Mouse (Mus musculus): ENCODE results near the gene Ctso. TPM values are rescaled to one million over a fixed set of nuclear protein-coding genes. Genes with fewer than 3 reads are reported as not detected.

Ctso gene
- polyA plus RNA-seq, 1 experiment from 2014 or later: 11.2 TPM

DNA sequence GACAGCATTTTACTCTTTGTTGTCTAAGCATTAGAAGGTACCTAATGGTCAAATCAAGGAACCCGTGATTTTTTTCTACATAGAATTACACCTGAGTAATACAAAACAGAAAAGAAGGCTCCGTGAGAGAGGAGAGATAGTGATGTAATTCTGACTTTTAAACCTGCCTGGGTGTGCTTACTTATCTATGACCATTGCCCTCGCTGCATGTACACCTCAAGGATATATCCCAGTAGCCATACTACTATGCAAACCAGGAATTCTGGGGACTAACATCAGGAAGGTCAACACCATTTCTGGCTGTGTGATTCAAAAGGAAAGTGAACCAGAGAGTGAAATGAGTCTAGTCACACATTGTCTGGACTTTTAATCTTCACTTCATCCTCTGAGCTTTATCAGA, 9.9 kb downstream of the Ctso start:
- Histone ChIP-seq H3K36me3 (ENCODE audit: control insufficient read depth, insufficient read depth, low read length) (no peaks in the 10 kb centered on the region), H3K4me3 (ENCODE audit: low read depth, low read length) (no peak overlapping the region), H3K27me3 (ENCODE audit: control insufficient read depth, insufficient read depth, low read length) (no peaks in the 10 kb centered on the region), H3K9me3 (ENCODE audit: control insufficient read depth, low read length) (no peaks in the 10 kb centered on the region), H3K4me1 (replicated peaks; ENCODE audit: control insufficient read depth, insufficient read depth, low read length) (no peaks in the 10 kb centered on the region), H3K9ac (ENCODE audit: low read depth, low read length) (no peak overlapping the region), H3K4me2 (replicated peaks; ENCODE audit: low read depth, low read length) (no peak overlapping the region), H3K27ac (ENCODE audit: low read depth, low read length) (no peak overlapping the region)
- no peak for ATAC-seq (ENCODE audit: low FRiP score)
- 87% methylated on average over 3 of the region's 3 CpGs for WGBS
- DNase-seq (ENCODE audit: low spot score): no peak

DNA sequence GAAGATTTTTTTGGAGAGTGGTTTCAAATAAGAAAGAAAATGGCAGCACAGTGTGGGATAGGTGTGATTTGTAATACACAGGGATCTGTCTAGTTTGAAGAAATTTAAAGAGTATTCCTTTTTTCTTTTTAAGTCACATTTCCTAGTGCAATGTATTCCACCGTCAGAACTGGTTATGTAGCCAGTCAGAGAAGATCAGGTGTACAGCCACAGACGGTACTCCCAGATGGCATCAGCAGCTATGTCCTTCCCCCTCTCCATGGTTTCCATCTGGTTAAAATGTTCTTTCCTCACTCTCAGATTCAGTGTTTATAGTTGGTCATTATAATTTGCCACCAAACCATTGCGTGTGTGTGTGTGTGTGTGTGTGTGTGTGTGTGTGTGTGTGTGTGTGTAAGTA, 10.7 kb downstream of the Ctso start:
- H3K36me3 ChIP-seq (ENCODE audit: control insufficient read depth, insufficient read depth, low read length): no peaks in the 10 kb centered on the region
- H3K4me3 ChIP-seq (ENCODE audit: low read depth, low read length): no peak overlapping the region
- no peaks in the 10 kb centered on the region for H3K4me1 ChIP-seq (replicated peaks; ENCODE audit: control insufficient read depth, insufficient read depth, low read length)
- H3K27me3 ChIP-seq (ENCODE audit: control insufficient read depth, insufficient read depth, low read length): no peaks in the 10 kb centered on the region
- H3K27ac ChIP-seq (ENCODE audit: low read depth, low read length): no peak overlapping the region
- H3K9me3 ChIP-seq (ENCODE audit: control insufficient read depth, low read length): no peaks in the 10 kb centered on the region
- ATAC-seq (ENCODE audit: low FRiP score) (no peak), DNase-seq (ENCODE audit: low spot score) (no peak)
- H3K9ac ChIP-seq (ENCODE audit: low read depth, low read length): no peak overlapping the region
- no peak overlapping the region for H3K4me2 ChIP-seq (replicated peaks; ENCODE audit: low read depth, low read length)
- WGBS: 91% methylated on average over 3 of the region's 3 CpGs

GRCm38 (mm10) chr3:81944851-81945393, 12.5 kb downstream of the Ctso start:
- Histone ChIP-seq H3K27me3 (ENCODE audit: control insufficient read depth, insufficient read depth, low read length) (no peaks in the 10 kb centered on the region), H3K4me1 (replicated peaks; ENCODE audit: control insufficient read depth, insufficient read depth, low read length) (no peaks in the 10 kb centered on the region), H3K4me2 (replicated peaks; ENCODE audit: low read depth, low read length) (no peak overlapping the region), H3K36me3 (ENCODE audit: control insufficient read depth, insufficient read depth, low read length) (no peaks in the 10 kb centered on the region), H3K27ac (ENCODE audit: low read depth, low read length) (no peak overlapping the region), H3K9ac (ENCODE audit: low read depth, low read length) (no peak overlapping the region), H3K9me3 (ENCODE audit: control insufficient read depth, low read length) (no peaks in the 10 kb centered on the region), H3K4me3 (ENCODE audit: low read depth, low read length) (no peak overlapping the region)
- 90% methylated on average over 7 of the region's 7 CpGs for WGBS
- no peak for ATAC-seq (ENCODE audit: low FRiP score)
- DNase-seq (ENCODE audit: low spot score): no peak

DNA sequence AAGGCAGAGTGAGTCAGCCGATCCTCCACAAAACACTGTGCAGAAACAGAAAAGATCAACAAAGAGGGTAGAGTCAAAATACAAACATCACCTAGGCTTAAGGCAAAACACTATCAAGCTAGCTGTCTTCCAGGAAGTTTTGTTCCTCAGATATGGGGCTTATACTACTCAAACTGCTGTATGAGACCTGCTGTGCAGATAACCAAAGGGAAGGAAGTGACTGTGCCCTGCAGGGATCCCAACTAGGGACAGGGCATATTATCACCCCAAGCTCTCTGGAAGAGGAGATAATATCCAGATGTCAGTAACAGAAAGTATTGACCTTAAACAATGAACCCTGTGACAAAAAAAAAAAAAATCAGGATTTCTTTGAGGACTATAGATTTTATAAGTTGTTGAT, 16.6 kb downstream of the Ctso start:
- no peaks in the 10 kb centered on the region for H3K9me3 ChIP-seq (ENCODE audit: control insufficient read depth, low read length)
- WGBS: 87% methylated on average over 1 of the region's 1 CpGs
- no peak overlapping the region for H3K4me2 ChIP-seq (replicated peaks; ENCODE audit: low read depth, low read length)
- no peaks in the 10 kb centered on the region for H3K4me1 ChIP-seq (replicated peaks; ENCODE audit: control insufficient read depth, insufficient read depth, low read length)
- no peak overlapping the region for H3K4me3 ChIP-seq (ENCODE audit: low read depth, low read length)
- no peaks in the 10 kb centered on the region for H3K36me3 ChIP-seq (ENCODE audit: control insufficient read depth, insufficient read depth, low read length)
- ATAC-seq (ENCODE audit: low FRiP score) (no peak), DNase-seq (ENCODE audit: low spot score) (no peak)
- H3K9ac ChIP-seq (ENCODE audit: low read depth, low read length): no peak overlapping the region
- no peak overlapping the region for H3K27ac ChIP-seq (ENCODE audit: low read depth, low read length)
- no peaks in the 10 kb centered on the region for H3K27me3 ChIP-seq (ENCODE audit: control insufficient read depth, insufficient read depth, low read length)

DNA sequence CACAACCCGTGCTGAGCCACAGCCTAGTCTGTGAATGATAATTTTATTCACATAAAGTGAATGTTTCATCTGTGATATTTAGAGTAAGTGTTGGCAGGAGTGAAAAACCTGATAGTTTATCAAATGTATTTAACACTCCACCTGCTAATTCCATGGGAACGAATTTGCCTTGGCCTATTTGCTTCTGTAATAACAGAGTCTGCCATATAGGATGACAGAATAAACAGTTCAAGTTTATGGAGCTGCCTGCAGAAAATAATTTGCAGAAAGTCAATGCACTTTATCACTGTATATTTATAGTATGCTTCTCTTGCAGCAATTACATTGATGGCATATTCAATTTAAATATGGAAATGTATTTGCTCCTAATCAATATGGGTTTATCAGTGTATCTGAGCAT, 19.4 kb downstream of the Ctso start:
- no peak overlapping the region for H3K4me2 ChIP-seq (replicated peaks; ENCODE audit: low read depth, low read length)
- ATAC-seq (ENCODE audit: low FRiP score) (no peak), DNase-seq (ENCODE audit: low spot score) (no peak)
- H3K9me3 ChIP-seq (ENCODE audit: control insufficient read depth, low read length): no peaks in the 10 kb centered on the region
- no peaks in the 10 kb centered on the region for H3K36me3 ChIP-seq (ENCODE audit: control insufficient read depth, insufficient read depth, low read length)
- no peaks in the 10 kb centered on the region for H3K4me1 ChIP-seq (replicated peaks; ENCODE audit: control insufficient read depth, insufficient read depth, low read length)
- no peak overlapping the region for H3K4me3 ChIP-seq (ENCODE audit: low read depth, low read length)
- no peak overlapping the region for H3K9ac ChIP-seq (ENCODE audit: low read depth, low read length)
- 83% methylated on average over 2 of the region's 2 CpGs for WGBS
- no peak overlapping the region for H3K27ac ChIP-seq (ENCODE audit: low read depth, low read length)
- no peaks in the 10 kb centered on the region for H3K27me3 ChIP-seq (ENCODE audit: control insufficient read depth, insufficient read depth, low read length)

DNA sequence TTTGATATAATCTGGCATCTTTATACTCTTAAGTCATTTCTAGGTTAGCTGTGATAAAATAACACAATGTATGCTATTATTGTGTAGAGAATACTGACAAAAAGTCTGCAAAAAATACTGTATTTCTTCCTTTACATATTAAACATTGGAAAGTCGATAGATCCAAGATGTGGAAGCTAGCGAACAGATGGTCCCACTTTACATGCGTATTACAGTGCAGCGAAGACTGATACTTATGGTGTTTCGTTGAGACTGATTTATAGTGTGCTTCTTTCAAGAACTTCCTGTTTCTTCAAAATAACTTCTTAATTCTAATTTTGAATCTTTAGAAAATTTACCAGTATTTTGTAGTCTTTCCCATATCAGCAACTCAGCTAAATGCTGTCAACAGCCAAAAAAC, 25.1 kb downstream of the Ctso start:
- Histone ChIP-seq H3K36me3 (ENCODE audit: control insufficient read depth, insufficient read depth, low read length) (no peaks in the 10 kb centered on the region), H3K27ac (ENCODE audit: low read depth, low read length) (no peak overlapping the region), H3K27me3 (ENCODE audit: control insufficient read depth, insufficient read depth, low read length) (no peaks in the 10 kb centered on the region), H3K4me1 (replicated peaks; ENCODE audit: control insufficient read depth, insufficient read depth, low read length) (no peaks in the 10 kb centered on the region), H3K9ac (ENCODE audit: low read depth, low read length) (no peak overlapping the region), H3K9me3 (ENCODE audit: control insufficient read depth, low read length) (no peaks in the 10 kb centered on the region), H3K4me2 (replicated peaks; ENCODE audit: low read depth, low read length) (no peak overlapping the region), H3K4me3 (ENCODE audit: low read depth, low read length) (no peak overlapping the region)
- ATAC-seq (ENCODE audit: low FRiP score) (no peak), DNase-seq (ENCODE audit: low spot score) (no peak)
- 93% methylated on average over 5 of the region's 5 CpGs for WGBS

DNA sequence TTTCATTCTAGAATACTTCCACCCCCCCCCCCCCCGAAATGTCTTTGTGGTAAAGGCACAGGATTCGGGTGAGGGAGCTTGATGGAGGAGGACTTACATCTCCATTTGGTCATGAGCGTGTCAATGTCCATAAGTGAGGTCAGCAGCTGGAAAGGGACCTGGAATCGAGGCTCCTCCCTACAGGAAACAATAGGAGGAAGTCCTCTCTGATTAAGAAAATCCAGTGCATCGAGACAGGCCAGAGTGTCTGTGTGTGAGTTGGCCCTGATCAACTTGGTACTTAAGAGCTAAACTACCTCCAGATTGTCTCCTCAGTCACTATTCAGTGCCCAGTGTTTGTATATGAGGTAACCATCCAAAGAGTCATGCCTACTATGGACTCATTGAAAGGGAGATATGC, 28.9 kb downstream of the Ctso start:
- Histone ChIP-seq H3K27me3 (ENCODE audit: control insufficient read depth, insufficient read depth, low read length) (no peaks in the 10 kb centered on the region), H3K4me1 (replicated peaks; ENCODE audit: control insufficient read depth, insufficient read depth, low read length) (no peaks in the 10 kb centered on the region), H3K9me3 (ENCODE audit: control insufficient read depth, low read length) (no peaks in the 10 kb centered on the region), H3K4me2 (replicated peaks; ENCODE audit: low read depth, low read length) (no peak overlapping the region), H3K27ac (ENCODE audit: low read depth, low read length) (no peak overlapping the region), H3K36me3 (ENCODE audit: control insufficient read depth, insufficient read depth, low read length) (no peaks in the 10 kb centered on the region), H3K4me3 (ENCODE audit: low read depth, low read length) (no peak overlapping the region), H3K9ac (ENCODE audit: low read depth, low read length) (no peak overlapping the region)
- ATAC-seq (ENCODE audit: low FRiP score) (no peak), DNase-seq (ENCODE audit: low spot score) (no peak)
- WGBS: 84% methylated on average over 5 of the region's 5 CpGs

DNA sequence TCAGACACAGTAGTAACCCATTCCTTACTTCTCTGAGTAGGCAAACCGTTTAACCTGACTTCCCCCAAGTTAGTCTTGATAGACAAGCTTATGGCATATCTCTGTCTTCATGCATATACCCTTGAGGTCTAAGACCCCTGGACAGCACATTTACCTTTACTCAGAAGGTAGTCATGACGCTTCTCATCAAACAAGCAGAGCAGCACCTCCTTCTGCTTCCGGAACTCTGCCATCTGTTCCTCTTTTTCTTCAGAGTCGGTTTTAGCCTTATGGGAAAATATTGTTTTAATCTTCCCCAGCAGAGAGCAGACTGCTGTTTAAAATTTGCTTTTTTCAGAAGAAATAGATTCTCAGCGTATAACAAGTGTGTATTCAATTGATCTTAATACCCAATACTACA, 31.4 kb downstream of the Ctso start:
- Histone ChIP-seq H3K4me2 (replicated peaks; ENCODE audit: low read depth, low read length) (no peak overlapping the region), H3K4me3 (ENCODE audit: low read depth, low read length) (no peak overlapping the region), H3K4me1 (replicated peaks; ENCODE audit: control insufficient read depth, insufficient read depth, low read length) (no peaks in the 10 kb centered on the region), H3K27me3 (ENCODE audit: control insufficient read depth, insufficient read depth, low read length) (no peaks in the 10 kb centered on the region), H3K9ac (ENCODE audit: low read depth, low read length) (no peak overlapping the region), H3K27ac (ENCODE audit: low read depth, low read length) (no peak overlapping the region), H3K36me3 (ENCODE audit: control insufficient read depth, insufficient read depth, low read length) (no peaks in the 10 kb centered on the region), H3K9me3 (ENCODE audit: control insufficient read depth, low read length) (no peaks in the 10 kb centered on the region)
- 80% methylated on average over 5 of the region's 5 CpGs for WGBS
- DNase-seq (ENCODE audit: low spot score) (no peak), ATAC-seq (ENCODE audit: low FRiP score) (no peak)

DNA sequence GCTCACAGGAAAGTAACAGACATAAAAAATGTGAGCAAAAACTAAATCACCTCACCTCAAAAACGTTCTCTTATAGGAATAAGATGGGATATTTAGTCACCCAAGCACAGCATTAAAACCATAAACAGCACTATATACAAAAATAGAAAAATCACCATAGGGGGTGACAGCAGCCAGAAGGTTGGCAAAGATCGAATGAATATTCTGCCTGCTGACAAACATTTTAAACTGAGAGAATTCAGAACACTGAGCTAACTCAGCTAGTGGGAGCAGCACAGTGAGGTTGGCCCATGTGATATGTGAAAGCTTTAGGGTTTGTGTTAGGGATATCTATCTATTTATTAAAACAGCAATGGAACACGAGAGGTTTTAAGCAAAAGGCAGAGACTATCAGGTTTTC, 32.2 kb downstream of the Ctso start:
- Histone ChIP-seq H3K9me3 (ENCODE audit: control insufficient read depth, low read length) (no peaks in the 10 kb centered on the region), H3K4me3 (ENCODE audit: low read depth, low read length) (no peak overlapping the region), H3K36me3 (ENCODE audit: control insufficient read depth, insufficient read depth, low read length) (no peaks in the 10 kb centered on the region), H3K4me1 (replicated peaks; ENCODE audit: control insufficient read depth, insufficient read depth, low read length) (no peaks in the 10 kb centered on the region), H3K9ac (ENCODE audit: low read depth, low read length) (no peak overlapping the region), H3K27ac (ENCODE audit: low read depth, low read length) (no peak overlapping the region), H3K4me2 (replicated peaks; ENCODE audit: low read depth, low read length) (no peak overlapping the region), H3K27me3 (ENCODE audit: control insufficient read depth, insufficient read depth, low read length) (no peaks in the 10 kb centered on the region)
- DNase-seq (ENCODE audit: low spot score) (no peak), ATAC-seq (ENCODE audit: low FRiP score) (no peak)
- 68% methylated on average over 3 of the region's 3 CpGs for WGBS
